Mouse (Mus musculus): ENCODE data around the gene Sdhb.
A peak's percentile ranks its signal among the peaks of the same experiment; 100 is the strongest.

Gene Sdhb

GRCm38 (mm10) chr4:140960781-140961466, at the start of gene Sdhb:
TSS of gene Sdhb (plus strand) at chr4:140961203.
- peak; percentile 92 for DNase-seq

GRCm38 (mm10) chr4:140911416-140911815, 49.6 kb upstream of the Sdhb start:
- no peak for DNase-seq

- DNase-seq, result peak; percentile 3
Measured at GRCm38 (mm10) chr4:140912271-140912833, 48.7 kb upstream of the Sdhb start.

DNA sequence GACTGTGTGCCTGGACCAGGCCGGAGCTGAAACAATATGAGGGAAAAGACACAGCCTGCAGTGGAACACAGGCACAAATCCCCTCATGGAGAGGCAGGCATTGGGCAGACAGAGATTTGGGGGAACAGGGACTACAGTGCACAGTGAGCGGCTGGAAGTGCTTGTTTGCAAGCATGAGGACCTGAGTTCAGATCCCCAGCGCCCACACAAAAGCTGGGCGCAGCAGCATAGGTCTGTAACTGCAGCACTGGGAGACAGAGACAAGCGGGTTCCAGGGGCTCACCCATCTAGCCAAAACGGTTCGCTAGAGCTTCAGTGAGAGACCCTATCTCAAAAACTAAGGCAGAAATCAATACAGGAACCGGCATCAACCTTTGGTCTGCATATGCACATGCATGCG, 47.4 kb upstream of the Sdhb start:
- no peak for DNase-seq

- DNase-seq, result peak; percentile 7
Measured at GRCm38 (mm10) chr4:140914731-140915131, 46.3 kb upstream of the Sdhb start.

GRCm38 (mm10) chr4:140915235-140915634, 45.8 kb upstream of the Sdhb start:
- DNase-seq, result no peak

DNA sequence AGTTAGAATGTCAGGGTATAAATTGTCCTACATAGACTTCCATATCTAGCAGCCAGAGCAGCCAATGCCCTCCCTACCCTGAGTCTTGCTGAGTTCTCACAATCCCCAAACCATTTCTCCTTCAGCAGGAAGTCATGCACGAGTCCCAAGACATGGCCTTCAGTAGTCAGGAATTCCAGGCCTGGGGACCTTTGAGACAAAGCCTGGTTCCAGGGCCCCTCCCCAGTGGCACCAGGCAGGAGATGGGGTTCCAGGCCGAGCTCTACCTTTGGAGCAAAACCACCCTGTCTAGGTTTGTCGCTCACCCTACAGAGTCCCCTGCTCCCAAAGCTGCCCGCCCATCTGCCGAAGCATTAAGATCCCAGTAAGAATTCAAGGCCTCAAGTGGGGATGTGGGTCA, 44.7 kb upstream of the Sdhb start:
- no peak for DNase-seq

DNA sequence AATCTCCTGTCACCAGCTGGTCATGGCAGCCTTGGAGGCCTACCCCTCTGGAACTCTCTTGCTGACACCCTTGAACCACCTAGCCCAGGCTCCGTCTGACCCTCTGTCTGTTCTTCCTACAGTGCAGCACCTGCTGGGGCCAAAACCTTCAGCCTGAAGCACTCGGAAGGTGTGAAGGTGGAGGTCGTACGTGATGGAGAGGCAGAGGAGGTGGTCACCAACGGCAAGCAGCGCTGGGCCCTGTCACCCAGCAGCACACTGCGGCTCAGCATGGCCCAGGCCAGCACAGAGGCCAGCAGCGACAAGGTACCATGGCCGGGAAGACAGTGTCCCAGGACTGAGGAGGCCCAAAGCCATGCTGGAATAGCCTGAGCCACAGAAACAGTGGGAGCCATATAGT, 43.6 kb upstream of the Sdhb start:
- DNase-seq, result peak; percentile 6

DNA sequence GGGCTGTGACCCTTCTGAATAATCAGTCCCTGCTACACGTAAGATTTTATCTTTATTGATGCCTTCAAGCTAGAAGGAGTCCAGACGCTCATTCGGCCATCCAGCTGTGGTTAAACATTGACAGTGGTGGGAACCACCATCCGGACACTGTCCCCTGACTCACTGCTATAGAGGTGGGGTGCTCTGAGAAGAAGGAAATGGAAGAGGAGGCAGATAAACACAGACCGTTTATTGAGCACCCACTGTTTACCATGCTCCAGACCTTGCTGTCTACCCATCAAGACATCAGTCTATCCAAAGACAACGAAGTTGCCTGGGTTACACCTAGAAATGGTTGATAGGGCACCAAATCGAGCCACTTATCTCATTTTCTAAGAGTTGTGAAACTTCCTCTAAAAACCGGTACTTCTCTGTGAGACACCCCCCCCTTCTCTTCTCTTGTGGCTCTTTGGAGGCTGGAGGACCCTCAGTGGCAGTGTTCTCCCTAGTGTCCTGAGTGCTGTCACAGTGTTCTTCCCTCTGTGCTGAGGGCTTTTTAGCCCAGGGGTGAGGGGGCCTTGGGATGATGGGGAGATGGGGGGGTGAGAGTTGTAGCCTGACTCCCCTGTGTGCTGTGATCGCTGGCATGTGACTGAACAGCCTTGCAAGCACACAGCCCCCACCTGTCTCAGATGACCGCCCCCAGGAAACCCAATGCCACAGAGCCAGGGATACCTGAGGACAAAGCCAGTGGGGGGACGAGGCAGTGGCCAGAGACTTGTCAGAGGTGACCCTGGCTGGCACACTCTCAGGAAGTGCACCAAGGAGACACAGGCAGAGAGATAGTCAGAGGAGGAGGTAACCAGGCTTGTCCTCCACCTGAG, 40.8 kb upstream of the Sdhb start:
- DNase-seq, result no peak

DNA sequence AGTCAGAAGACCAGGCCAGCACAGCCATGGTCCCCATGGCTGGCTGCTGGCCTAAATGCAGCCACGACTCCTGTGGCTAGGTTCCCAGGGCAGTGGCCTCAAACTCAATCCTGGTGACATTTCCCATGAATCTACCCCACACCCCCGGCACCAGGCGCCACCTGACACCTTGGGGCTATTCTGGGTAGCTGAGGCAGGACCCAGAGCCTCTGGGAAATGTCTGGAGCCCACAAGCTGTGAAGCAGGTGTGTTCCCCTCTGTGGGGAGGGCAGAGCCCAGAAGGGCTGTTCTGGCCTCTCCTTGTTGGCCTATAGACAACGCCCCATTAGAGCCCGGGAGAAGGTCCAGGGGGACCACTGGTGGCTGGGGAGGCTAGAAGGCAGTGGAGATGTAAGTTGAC, 38.5 kb upstream of the Sdhb start:
- no peak for DNase-seq

DNA sequence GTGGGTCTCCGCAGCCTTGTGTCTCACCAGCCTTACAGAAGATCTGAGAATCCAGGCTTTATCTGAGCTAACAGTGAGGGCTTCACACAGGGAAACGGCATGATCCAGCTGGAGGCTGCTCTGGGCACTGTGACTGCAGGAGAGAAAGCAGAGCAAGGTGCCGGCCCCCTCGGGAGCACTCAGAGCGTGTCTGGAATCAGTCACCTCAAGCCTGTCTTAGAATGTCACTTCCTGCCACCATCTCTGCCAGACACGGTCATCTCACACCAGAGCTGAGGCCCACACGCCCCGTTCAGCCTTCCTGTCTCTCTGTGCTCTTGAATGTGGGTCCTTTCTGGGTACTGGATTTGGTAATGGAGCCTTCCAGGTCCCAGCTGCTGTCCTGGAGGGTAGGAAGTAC, 35.4 kb upstream of the Sdhb start:
- no peak for DNase-seq

DNA sequence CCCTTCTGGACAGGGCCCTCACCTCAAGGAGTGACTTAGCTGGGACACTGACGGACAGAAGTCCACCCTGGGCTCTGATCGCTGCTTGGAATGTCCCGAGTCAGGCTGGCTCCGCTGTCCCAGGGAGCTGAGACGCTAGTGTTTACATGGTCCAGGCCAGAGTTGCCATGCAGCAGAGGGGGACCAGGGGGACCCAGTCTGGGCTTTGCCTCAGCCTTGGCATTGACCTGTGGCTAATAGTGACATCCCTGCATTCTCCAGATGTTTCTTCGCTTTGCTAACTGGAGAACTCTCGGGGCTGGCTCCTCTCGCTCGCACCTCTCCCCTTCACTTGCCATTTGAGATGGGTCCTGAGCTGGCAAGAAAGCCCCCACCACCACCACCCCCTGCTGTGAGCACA, 32.7 kb upstream of the Sdhb start:
- no peak for DNase-seq

- no peak for DNase-seq
Measured at GRCm38 (mm10) chr4:140929745-140930144, 31.3 kb upstream of the Sdhb start.

GRCm38 (mm10) chr4:140930900-140931470, 30.0 kb upstream of the Sdhb start:
- peak; percentile 49 for DNase-seq

DNA sequence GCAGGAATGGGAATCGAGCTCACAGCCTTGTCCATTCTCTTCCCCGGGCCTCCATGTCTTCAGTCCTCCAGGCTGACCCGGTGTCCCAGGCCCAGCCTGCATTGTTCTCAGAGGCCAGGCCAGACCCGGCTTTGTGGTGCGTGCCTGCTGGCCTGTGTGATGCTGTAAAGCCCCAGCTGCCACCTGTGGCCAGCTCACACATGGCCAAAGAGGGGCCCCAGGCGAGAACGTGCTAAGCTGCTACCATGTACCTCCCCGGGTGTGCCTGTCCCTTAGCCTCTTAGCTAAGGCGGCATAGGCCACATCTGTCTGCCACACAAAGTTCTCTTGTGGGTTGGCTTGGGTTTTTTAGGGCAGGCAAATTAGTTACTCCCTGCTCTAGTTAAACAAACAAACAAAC, 25.4 kb upstream of the Sdhb start:
- no peak for DNase-seq

DNA sequence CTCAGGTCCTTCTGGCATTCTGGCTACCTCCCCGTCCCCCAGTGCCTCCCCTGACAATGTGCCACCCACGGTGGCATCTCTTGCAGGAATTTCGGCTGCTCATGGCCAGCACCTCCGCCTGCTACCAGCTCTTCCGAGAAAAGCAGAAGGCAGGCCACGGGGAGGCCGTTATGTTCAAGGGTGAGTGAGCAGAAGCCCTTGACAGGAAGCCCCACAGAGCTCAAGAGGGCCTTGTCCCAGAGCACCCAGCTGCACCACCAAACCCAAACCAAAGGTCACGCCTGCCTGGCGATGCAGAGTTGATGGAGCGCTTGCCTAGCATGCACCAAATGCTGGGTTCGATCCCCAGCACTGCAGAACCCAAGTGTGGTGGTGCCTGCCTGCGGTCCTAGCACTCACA, 16.6 kb upstream of the Sdhb start:
- DNase-seq, result peak; percentile 71

DNA sequence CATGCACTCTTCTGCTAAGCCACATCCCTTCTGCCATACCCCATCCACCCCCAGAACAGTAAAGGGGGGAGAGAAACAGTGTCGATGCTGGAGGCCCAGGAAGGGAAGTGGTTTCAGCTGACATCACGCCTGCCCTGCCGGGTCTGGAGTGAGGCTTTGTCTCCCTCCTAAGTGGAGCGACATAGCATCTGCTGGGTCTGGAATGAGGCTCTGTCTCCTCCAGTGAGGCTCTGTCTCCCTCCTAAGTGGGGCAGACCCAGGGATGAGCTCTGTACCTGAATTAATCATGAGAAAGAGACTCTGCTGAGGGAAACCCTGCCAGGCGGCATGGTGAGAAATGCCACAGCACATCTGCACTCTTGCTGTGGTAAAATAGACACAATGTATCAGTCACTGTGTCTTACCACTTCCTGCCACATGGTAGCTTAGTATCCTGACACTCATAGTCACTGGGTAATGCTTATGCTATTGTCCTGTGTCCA, 16.0 kb upstream of the Sdhb start:
- peak; percentile 82 for DNase-seq

GRCm38 (mm10) chr4:140945571-140945970, 15.4 kb upstream of the Sdhb start:
- DNase-seq, result peak; percentile 52

GRCm38 (mm10) chr4:140946048-140946447, 15.0 kb upstream of the Sdhb start:
- DNase-seq, result peak; percentile 51

DNA sequence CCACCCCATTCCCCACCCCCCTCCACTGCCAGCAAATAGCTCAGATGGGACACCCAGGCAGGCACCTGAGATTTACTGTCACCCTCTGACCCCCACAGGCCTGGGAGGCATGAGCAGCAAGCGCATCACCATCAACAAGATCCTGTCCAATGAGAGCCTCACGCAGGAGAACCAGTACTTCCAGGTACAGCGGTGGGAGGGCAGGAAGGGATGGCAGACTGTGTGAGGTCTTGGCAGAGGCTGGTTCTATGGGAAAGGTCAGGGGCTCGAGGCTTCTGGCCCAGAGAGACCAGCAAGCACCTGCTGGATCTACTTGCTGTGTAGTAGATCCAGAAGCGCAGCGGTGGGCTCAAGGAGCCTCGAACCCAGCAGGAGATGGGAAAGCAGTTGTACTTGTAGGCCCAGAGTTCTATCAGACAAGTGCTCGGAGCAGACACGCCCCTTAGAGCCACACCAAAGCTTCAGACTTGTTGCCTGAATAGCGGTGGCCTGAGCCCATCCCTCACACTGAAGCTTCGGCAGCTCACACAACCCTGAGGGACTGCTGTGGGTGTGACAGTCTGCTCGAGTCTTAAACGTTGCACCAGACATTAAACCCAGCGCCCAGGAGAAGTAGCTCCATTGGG, 14.3 kb upstream of the Sdhb start:
- DNase-seq, result no peak

DNA sequence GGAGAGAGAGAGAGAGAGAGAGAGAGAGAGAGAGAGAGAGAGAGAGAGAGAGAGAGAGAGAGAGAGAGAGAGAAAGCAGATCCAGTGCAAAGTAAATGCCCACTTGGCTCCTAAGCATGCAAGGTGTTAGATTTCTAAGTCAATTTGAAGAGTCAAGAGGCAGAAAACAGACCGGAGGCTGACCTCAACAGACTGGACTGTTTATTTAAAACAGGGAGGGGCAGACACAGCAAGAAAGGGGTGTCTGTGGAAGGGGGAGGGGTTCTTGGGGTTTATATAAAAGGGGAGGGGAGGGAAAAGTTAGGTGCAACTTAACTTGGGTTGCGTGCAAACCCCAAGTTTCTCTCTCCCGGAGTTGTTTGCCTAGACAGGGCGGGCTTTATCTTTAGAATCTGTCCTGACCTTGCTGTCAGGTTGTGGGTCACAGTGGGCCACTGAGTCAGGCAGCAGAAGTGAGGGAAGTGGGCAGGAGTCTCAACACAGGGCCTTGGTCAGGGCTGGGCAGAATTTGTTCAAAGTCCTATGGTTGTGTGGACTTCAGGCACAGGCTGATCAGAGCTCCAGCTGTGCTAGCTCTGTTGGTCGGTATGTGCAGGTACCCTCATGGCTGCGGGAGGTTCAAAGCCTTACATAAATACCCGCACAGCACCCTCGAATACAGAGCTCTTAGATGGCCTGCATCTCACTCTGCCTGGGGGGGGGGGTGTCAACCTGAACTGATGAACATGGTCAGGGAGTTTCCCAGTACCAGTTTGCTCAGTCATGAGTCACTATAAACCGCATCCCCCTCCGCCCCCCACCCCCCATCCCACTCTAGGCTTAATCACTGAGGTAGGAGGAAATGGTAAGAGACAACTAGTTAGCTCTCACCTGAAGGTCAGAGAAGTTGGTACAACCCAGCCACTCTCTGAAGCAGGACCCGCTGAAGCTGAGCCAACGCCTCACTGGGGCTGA, 13.2 kb upstream of the Sdhb start:
- DNase-seq, result no peak

DNA sequence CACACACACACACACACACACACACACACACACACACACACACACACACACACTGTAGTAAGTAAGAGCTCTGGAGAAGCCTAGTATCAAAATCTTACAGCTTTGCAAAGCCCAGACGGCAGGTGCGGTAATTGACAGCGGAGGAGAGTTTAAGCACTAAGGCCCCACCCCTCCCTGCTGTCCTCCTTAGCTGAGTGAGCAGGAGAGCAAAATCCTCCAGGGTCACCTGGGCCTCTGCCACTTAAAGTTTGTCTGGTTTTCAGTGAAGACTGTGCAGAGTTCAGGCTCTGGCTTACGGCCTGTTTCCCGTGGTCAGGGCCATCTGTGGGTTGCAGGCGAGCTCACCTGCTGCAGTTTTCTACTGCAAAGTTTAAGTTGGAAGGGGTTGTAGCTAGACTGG, 12.5 kb upstream of the Sdhb start:
- peak; percentile 69 for DNase-seq
